Mouse (Mus musculus): ENCODE measurements at regions not wholly inside any gene's neighbourhood (a gene's known extent, or its start where the extent isn't known, plus 50 kb on each side); places are given as distances from the start of the nearest gene placed in this dataset.
"Not testable (repeated sequence)": the region's sequence is repeated elsewhere in the genome, so short reads cannot be mapped to it uniquely, and the experiment has no call there.

GRCm38 (mm10) chr6:68852286-68852685, 1316.7 kb upstream of the Tacstd2 start:
- Histone ChIP-seq H3K36me3 (replicated peaks; ENCODE audit: insufficient read depth, low read length) (no peaks in the 10 kb centered on the region), H3K9ac (replicated peaks) (no peak overlapping the region), H3K4me1 (ENCODE audit: insufficient read depth) (no peaks in the 10 kb centered on the region), H3K4me2 (ENCODE audit: low read depth, low read length) (no peak overlapping the region), H3K27ac (ENCODE audit: low read depth) (no peak overlapping the region), H3K27me3 (ENCODE audit: insufficient read depth, low read length) (no peaks in the 10 kb centered on the region), H3K4me3 (ENCODE audit: low read depth, low read length) (no peak overlapping the region), H3K9me3 (ENCODE audit: low read length) (no peaks in the 10 kb centered on the region)
- no peak for ATAC-seq
- no peak for TF ChIP-seq EP300 (IDR thresholded peaks at IDR 0.05; ENCODE audit: low read depth)
- TF ChIP-seq CTCF (IDR thresholded peaks at IDR 0.05; ENCODE audit: low read depth) = no peak
- 74% methylated on average over 2 of the region's 2 CpGs for WGBS (ENCODE audit: insufficient replicate concordance)
- no peak for DNase-seq

- Histone ChIP-seq H3K9ac (replicated peaks) (no peak overlapping the region), H3K27me3 (ENCODE audit: insufficient read depth, low read length) (no peaks in the 10 kb centered on the region), H3K9me3 (ENCODE audit: low read length) (no peaks in the 10 kb centered on the region), H3K27ac (ENCODE audit: low read depth) (no peak overlapping the region), H3K36me3 (replicated peaks; ENCODE audit: insufficient read depth, low read length) (no peaks in the 10 kb centered on the region), H3K4me2 (ENCODE audit: low read depth, low read length) (no peak overlapping the region), H3K4me3 (ENCODE audit: low read depth, low read length) (no peak overlapping the region), H3K4me1 (ENCODE audit: insufficient read depth) (no peaks in the 10 kb centered on the region)
- TF ChIP-seq CTCF (IDR thresholded peaks at IDR 0.05; ENCODE audit: low read depth) (no peak), EP300 (IDR thresholded peaks at IDR 0.05; ENCODE audit: low read depth) (no peak)
- ATAC-seq = no peak
- DNase-seq = no peak
- WGBS (ENCODE audit: insufficient replicate concordance) = 48% methylated on average over 1 of the region's 1 CpGs
These were observed 1299.6 kb upstream of the Tacstd2 start for GRCm38 (mm10) chr6:68835186-68835585.

- Histone ChIP-seq H3K4me1 (ENCODE audit: insufficient read depth) (no peaks in the 10 kb centered on the region), H3K27me3 (ENCODE audit: insufficient read depth, low read length) (no peaks in the 10 kb centered on the region), H3K4me2 (ENCODE audit: low read depth, low read length) (no peak overlapping the region), H3K9me3 (ENCODE audit: low read length) (no peaks in the 10 kb centered on the region), H3K9ac (replicated peaks) (no peak overlapping the region), H3K27ac (ENCODE audit: low read depth) (no peak overlapping the region), H3K4me3 (ENCODE audit: low read depth, low read length) (no peak overlapping the region), H3K36me3 (replicated peaks; ENCODE audit: insufficient read depth, low read length) (no peaks in the 10 kb centered on the region)
- no peak for ATAC-seq
- no peak for TF ChIP-seq CTCF (IDR thresholded peaks at IDR 0.05; ENCODE audit: low read depth)
- no peak for TF ChIP-seq EP300 (IDR thresholded peaks at IDR 0.05; ENCODE audit: low read depth)
- WGBS (ENCODE audit: insufficient replicate concordance) = 67% methylated on average over 4 of the region's 4 CpGs
- no peak for DNase-seq
These were observed 1299.0 kb upstream of the Tacstd2 start for GRCm38 (mm10) chr6:68834633-68835032.

- not testable (repeated sequence) for H3K36me3 ChIP-seq (replicated peaks; ENCODE audit: insufficient read depth, low read length); H3K27me3 ChIP-seq (ENCODE audit: insufficient read depth, low read length); H3K27ac ChIP-seq (ENCODE audit: low read depth); DNase-seq; H3K9ac ChIP-seq (replicated peaks); H3K4me3 ChIP-seq (ENCODE audit: low read depth, low read length); H3K4me1 ChIP-seq (ENCODE audit: insufficient read depth); H3K9me3 ChIP-seq (ENCODE audit: low read length); H3K4me2 ChIP-seq (ENCODE audit: low read depth, low read length); ATAC-seq
- WGBS (ENCODE audit: insufficient replicate concordance) = 81% methylated on average over 1 of the region's 1 CpGs
These were observed 1292.9 kb upstream of the Tacstd2 start for GRCm38 (mm10) chr6:68828460-68828859.

- Histone ChIP-seq H3K4me2 (ENCODE audit: low read depth, low read length) (no peak overlapping the region), H3K36me3 (replicated peaks; ENCODE audit: insufficient read depth, low read length) (no peaks in the 10 kb centered on the region), H3K9ac (replicated peaks) (no peak overlapping the region), H3K27ac (ENCODE audit: low read depth) (no peak overlapping the region), H3K9me3 (ENCODE audit: low read length) (no peaks in the 10 kb centered on the region), H3K4me3 (ENCODE audit: low read depth, low read length) (no peak overlapping the region), H3K27me3 (ENCODE audit: insufficient read depth, low read length) (no peaks in the 10 kb centered on the region), H3K4me1 (ENCODE audit: insufficient read depth) (no peaks in the 10 kb centered on the region)
- DNase-seq = no peak
- no peak for ATAC-seq
- WGBS (ENCODE audit: insufficient replicate concordance) = 66% methylated on average over 3 of the region's 3 CpGs
- TF ChIP-seq EP300 (IDR thresholded peaks at IDR 0.05; ENCODE audit: low read depth) (no peak), CTCF (IDR thresholded peaks at IDR 0.05; ENCODE audit: low read depth) (no peak)
These were observed 1277.8 kb upstream of the Tacstd2 start for GRCm38 (mm10) chr6:68813346-68813745.

GRCm38 (mm10) chr6:68799205-68799604, 1263.6 kb upstream of the Tacstd2 start:
- ATAC-seq; H3K27ac ChIP-seq (ENCODE audit: low read depth); DNase-seq; H3K9me3 ChIP-seq (ENCODE audit: low read length); H3K36me3 ChIP-seq (replicated peaks; ENCODE audit: insufficient read depth, low read length); H3K27me3 ChIP-seq (ENCODE audit: insufficient read depth, low read length); H3K9ac ChIP-seq (replicated peaks); H3K4me2 ChIP-seq (ENCODE audit: low read depth, low read length); H3K4me1 ChIP-seq (ENCODE audit: insufficient read depth); H3K4me3 ChIP-seq (ENCODE audit: low read depth, low read length): not testable (repeated sequence)
- WGBS (ENCODE audit: insufficient replicate concordance) = 76% methylated on average over 16 of the region's 19 CpGs

GRCm38 (mm10) chr6:68771507-68771906, 1235.9 kb upstream of the Tacstd2 start:
- H3K4me1 ChIP-seq (ENCODE audit: insufficient read depth) = no peaks in the 10 kb centered on the region
- no peaks in the 10 kb centered on the region for H3K36me3 ChIP-seq (replicated peaks; ENCODE audit: insufficient read depth, low read length)
- H3K27ac ChIP-seq (ENCODE audit: low read depth) = no peak overlapping the region
- no peak overlapping the region for H3K4me3 ChIP-seq (ENCODE audit: low read depth, low read length)
- DNase-seq = no peak
- no peaks in the 10 kb centered on the region for H3K27me3 ChIP-seq (ENCODE audit: insufficient read depth, low read length)
- no peak overlapping the region for H3K4me2 ChIP-seq (ENCODE audit: low read depth, low read length)
- no peaks in the 10 kb centered on the region; the same call in 1 of the 2 replicates for H3K9me3 ChIP-seq (ENCODE audit: low read length)
- no peak for TF ChIP-seq EP300 (IDR thresholded peaks at IDR 0.05; ENCODE audit: low read depth)
- no peak for TF ChIP-seq CTCF (IDR thresholded peaks at IDR 0.05; ENCODE audit: low read depth)
- no peak overlapping the region for H3K9ac ChIP-seq (replicated peaks)
- ATAC-seq = no peak
- WGBS (ENCODE audit: insufficient replicate concordance) = 58% methylated on average over 2 of the region's 2 CpGs

Measured in liver, postnatal 0 days (tissue).